Mouse (Mus musculus) E14TG2a.4 (cell line): Measurements from ENCODE around the gene D17Wsu92e.

Experiments used
- H3K27me3 ChIP-seq: 2 replicates; pipeline ENCODE4 v1.6.1; 2014; ENCODE audit warnings: low read length, control low read depth; ENCODE audit not compliant: insufficient read depth
- H3K36me3 ChIP-seq: 2 replicates; pipeline ENCODE4 v1.6.1; 2014; ENCODE audit warnings: low read length, control low read depth; ENCODE audit not compliant: insufficient read depth
- H3K4me1 ChIP-seq: replicated peaks from 2 replicates; pipeline ENCODE4 v1.6.1; 2014; ENCODE audit warnings: low read depth, low read length, control low read depth
- H3K4me3 ChIP-seq: replicated peaks from 2 replicates; pipeline ENCODE4 v1.5.1; 2014; ENCODE audit warnings: mild to moderate bottlenecking, low read length
- H3K9me3 ChIP-seq: 2 replicates; pipeline ENCODE4 v1.6.1; 2014; ENCODE audit warnings: low read length, control low read depth
- CTCF ChIP-seq: conservative IDR thresholded peaks from 2 replicates; pipeline ENCODE4 v1.5.1; 2014; ENCODE audit warnings: low read length
- NANOG ChIP-seq: IDR thresholded peaks from 2 replicates; pipeline ENCODE4 v1.6.1; 2014; ENCODE audit warnings: borderline replicate concordance, low read length, mixed read lengths
- POU5F1 ChIP-seq: IDR thresholded peaks from 2 replicates; pipeline ENCODE4 v1.6.1; 2014; ENCODE audit warnings: low read length, borderline replicate concordance

Gene D17Wsu92e

GRCm38 (mm10) chr17:27783567-27783966, 36.9 kb downstream of the D17Wsu92e start:
- Histone ChIP-seq H3K4me1 (peaks cover 52% of the 10 kb centered on the region), H3K36me3 (peaks cover 70% of the 10 kb centered on the region), H3K9me3 (no peaks in the 10 kb centered on the region), H3K4me3 (no peak overlapping the region), H3K27me3 (no peaks in the 10 kb centered on the region)
- TF ChIP-seq CTCF (peak; percentile 77), POU5F1 (no peak)

GRCm38 (mm10) chr17:27781059-27781687, 39.3 kb downstream of the D17Wsu92e start:
- Histone ChIP-seq H3K4me3 (no peak overlapping the region), H3K4me1 (peaks cover 72% of the 10 kb centered on the region), H3K27me3 (no peaks in the 10 kb centered on the region), H3K9me3 (no peaks in the 10 kb centered on the region), H3K36me3 (peaks cover 84% of the 10 kb centered on the region)
- no peak for TF ChIP-seq POU5F1
- no peak for TF ChIP-seq CTCF
- no peak for TF ChIP-seq NANOG

- Histone ChIP-seq H3K27me3 (no peaks in the 10 kb centered on the region), H3K9me3 (no peaks in the 10 kb centered on the region), H3K4me3 (no peak overlapping the region), H3K4me1 (peaks cover 79% of the 10 kb centered on the region), H3K36me3 (peaks cover 84% of the 10 kb centered on the region)
- no peak for TF ChIP-seq CTCF
- TF ChIP-seq POU5F1, result no peak
- TF ChIP-seq NANOG, result no peak
These were observed 40.7 kb downstream of the D17Wsu92e start for GRCm38 (mm10) chr17:27779755-27780154.

- peaks cover 73% of the 10 kb centered on the region for H3K4me1 ChIP-seq
- TF ChIP-seq POU5F1 (no peak), CTCF (no peak), NANOG (no peak)
- no peak overlapping the region for H3K4me3 ChIP-seq
- H3K9me3 ChIP-seq, result no peaks in the 10 kb centered on the region
- H3K27me3 ChIP-seq, result no peaks in the 10 kb centered on the region
- H3K36me3 ChIP-seq, result peaks cover 84% of the 10 kb centered on the region
These were observed 41.6 kb downstream of the D17Wsu92e start for GRCm38 (mm10) chr17:27778671-27779355.

- Histone ChIP-seq H3K27me3 (no peaks in the 10 kb centered on the region), H3K9me3 (no peaks in the 10 kb centered on the region), H3K36me3 (peaks cover 93% of the 10 kb centered on the region), H3K4me1 (peaks cover 68% of the 10 kb centered on the region), H3K4me3 (no peak overlapping the region)
- TF ChIP-seq CTCF, result no peak
- TF ChIP-seq POU5F1, result no peak
- TF ChIP-seq NANOG, result no peak
These were observed 42.6 kb downstream of the D17Wsu92e start for GRCm38 (mm10) chr17:27777823-27778222.

GRCm38 (mm10) chr17:27774198-27774597, 46.2 kb downstream of the D17Wsu92e start:
- no peaks in the 10 kb centered on the region for H3K27me3 ChIP-seq
- no peak overlapping the region for H3K4me3 ChIP-seq
- H3K36me3 ChIP-seq, result peaks cover 88% of the 10 kb centered on the region
- peaks cover 48% of the 10 kb centered on the region for H3K4me1 ChIP-seq
- no peaks in the 10 kb centered on the region for H3K9me3 ChIP-seq
- TF ChIP-seq POU5F1 (no peak), NANOG (no peak), CTCF (no peak)

GRCm38 (mm10) chr17:27771616-27772015, 48.8 kb downstream of the D17Wsu92e start:
- Histone ChIP-seq H3K9me3 (no peaks in the 10 kb centered on the region), H3K4me3 (no peak overlapping the region), H3K4me1 (peaks cover 45% of the 10 kb centered on the region), H3K27me3 (no peaks in the 10 kb centered on the region), H3K36me3 (peaks cover 83% of the 10 kb centered on the region)
- TF ChIP-seq CTCF (no peak), NANOG (no peak), POU5F1 (no peak)

- Histone ChIP-seq H3K4me3 (no peak overlapping the region), H3K27me3 (no peaks in the 10 kb centered on the region), H3K4me1 (peaks cover 32% of the 10 kb centered on the region), H3K36me3 (peaks cover 83% of the 10 kb centered on the region), H3K9me3 (no peaks in the 10 kb centered on the region; the same call in 1 of the 2 replicates)
- TF ChIP-seq POU5F1 (0 out of 2 replicates have a peak, but pooled peaks have one; percentile 16), NANOG (no peak), CTCF (peak; percentile 89)
These were observed 51.5 kb downstream of the D17Wsu92e start for GRCm38 (mm10) chr17:27768817-27769542.

- TF ChIP-seq POU5F1 (no peak), NANOG (no peak), CTCF (no peak)
These were observed 52.9 kb downstream of the D17Wsu92e start for GRCm38 (mm10) chr17:27767543-27767942.

More at GRCm38 (mm10) chr17:27767543-27767942, 52.9 kb downstream of the D17Wsu92e start:
- H3K9me3 ChIP-seq, result no peaks in the 10 kb centered on the region; the same call in 1 of the 2 replicates
- H3K36me3 ChIP-seq, result peaks cover 84% of the 10 kb centered on the region
- peaks cover 30% of the 10 kb centered on the region for H3K4me1 ChIP-seq
- no peak overlapping the region for H3K4me3 ChIP-seq
- H3K27me3 ChIP-seq, result no peaks in the 10 kb centered on the region
